Mouse (Mus musculus): Measurements from ENCODE around the gene H2-T23. TPM values are rescaled to one million over a fixed set of nuclear protein-coding genes. Genes with fewer than 3 reads are reported as not detected.

Gene H2-T23
- polyA plus RNA-seq, 1 experiment from 2014 or later, result 10.1 TPM

DNA sequence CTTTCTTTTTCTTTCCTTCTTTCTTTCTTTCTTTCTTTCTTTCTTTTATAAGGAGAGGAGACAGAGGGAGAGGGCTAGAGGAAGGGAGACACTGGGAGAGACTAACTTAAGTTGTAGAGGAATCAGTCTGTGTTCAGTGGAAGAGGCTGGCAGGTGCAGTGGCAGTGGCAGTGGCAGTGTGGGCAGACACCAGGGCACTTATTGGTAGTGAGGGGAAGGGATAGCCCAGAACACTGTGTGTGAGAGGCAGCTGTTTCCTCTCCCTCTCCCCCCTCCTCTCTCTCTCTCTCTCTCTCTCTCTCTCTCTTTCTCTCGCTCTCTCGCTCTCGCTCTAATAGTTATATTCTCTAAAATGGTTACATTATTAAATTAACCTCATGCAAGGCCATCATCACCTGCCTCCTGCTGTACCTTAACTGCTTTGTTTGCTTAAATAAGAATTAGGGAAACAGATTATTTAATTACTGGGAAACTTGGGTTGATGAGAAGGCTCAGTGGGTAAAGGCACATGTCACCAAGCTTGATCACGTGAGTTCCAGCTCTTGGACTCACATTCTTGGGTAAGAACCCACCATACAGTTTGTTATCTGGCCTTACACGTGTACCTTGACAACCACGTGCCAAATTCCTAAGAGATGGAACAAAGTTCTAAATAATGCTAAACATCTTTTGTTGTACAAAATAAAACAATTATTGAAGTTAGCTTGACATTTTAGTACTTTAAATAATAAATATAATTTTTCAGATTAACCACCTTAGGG, 33.9 kb downstream of the H2-T23 start:
- H3K36me3 ChIP-seq (ENCODE audit: control insufficient read depth, insufficient read depth, low read length), result no peaks in the 10 kb centered on the region
- no peak overlapping the region for H3K9ac ChIP-seq (ENCODE audit: low read depth, low read length)
- ATAC-seq (ENCODE audit: low read depth) (no peak), DNase-seq (ENCODE audit: low spot score) (no peak)
- WGBS, result 94% methylated on average over 6 of the region's 6 CpGs
- no peak overlapping the region for H3K4me3 ChIP-seq (ENCODE audit: low read depth, low read length)
- no peaks in the 10 kb centered on the region for H3K9me3 ChIP-seq (ENCODE audit: control insufficient read depth, low read length)
- peaks cover 4% of the 10 kb centered on the region; the same call in 1 of the 2 replicates for H3K4me1 ChIP-seq (ENCODE audit: control insufficient read depth, insufficient read depth, low read length)
- no peak overlapping the region for H3K4me2 ChIP-seq (ENCODE audit: low read depth, low read length)
- no peaks in the 10 kb centered on the region for H3K27me3 ChIP-seq (replicated peaks; ENCODE audit: control insufficient read depth, insufficient read depth, low read length)
- no peak overlapping the region for H3K27ac ChIP-seq (replicated peaks; ENCODE audit: low read depth, low read length)

DNA sequence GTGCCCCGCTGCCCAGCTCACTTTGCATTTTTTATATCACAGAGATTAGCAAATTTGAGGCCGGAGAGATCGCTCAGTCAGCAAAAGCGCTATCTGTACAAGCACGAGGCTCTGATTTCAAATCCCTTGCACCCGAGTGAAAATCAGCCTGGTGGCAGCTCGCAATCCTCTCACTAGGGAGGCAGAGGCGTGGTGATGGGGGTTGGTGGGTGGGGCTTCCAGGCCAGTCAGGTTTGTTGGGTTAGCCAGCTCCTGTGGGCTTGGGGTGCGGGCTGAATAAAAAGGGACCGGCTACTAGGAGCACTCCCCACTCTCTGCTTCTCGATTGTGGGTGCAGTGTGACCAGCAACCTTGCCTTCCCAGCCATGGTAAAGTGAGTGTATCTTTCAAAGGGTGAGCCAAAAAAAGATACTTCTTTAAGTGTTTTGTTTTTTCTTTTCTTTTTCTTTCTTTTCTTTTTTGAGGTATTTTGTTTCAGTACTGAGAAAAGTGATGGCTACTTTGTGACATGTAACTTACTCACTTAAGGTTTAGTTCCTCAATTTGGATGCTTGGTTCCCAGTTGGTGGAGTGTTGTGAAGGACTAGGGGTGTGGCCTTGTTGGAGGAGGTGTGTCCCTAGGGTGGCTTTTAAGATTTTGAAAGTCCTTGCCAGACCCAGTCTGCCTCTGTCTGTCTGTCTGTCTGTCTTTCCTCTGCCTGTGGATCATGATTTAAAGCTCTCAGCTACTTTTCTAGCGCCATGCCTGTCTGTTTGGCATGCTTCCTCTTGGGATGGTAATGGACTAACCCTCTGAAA, 34.7 kb downstream of the H2-T23 start:
- Histone ChIP-seq H3K4me2 (ENCODE audit: low read depth, low read length) (no peak overlapping the region), H3K9ac (ENCODE audit: low read depth, low read length) (no peak overlapping the region), H3K4me1 (ENCODE audit: control insufficient read depth, insufficient read depth, low read length) (peaks cover 4% of the 10 kb centered on the region; the same call in 1 of the 2 replicates), H3K36me3 (ENCODE audit: control insufficient read depth, insufficient read depth, low read length) (no peaks in the 10 kb centered on the region), H3K27ac (replicated peaks; ENCODE audit: low read depth, low read length) (no peak overlapping the region), H3K9me3 (ENCODE audit: control insufficient read depth, low read length) (no peaks in the 10 kb centered on the region), H3K4me3 (ENCODE audit: low read depth, low read length) (no peak overlapping the region), H3K27me3 (replicated peaks; ENCODE audit: control insufficient read depth, insufficient read depth, low read length) (no peaks in the 10 kb centered on the region)
- DNase-seq (ENCODE audit: low spot score) (peak; percentile 20), ATAC-seq (ENCODE audit: low read depth) (no peak)
- WGBS, result 46% methylated on average over 12 of the region's 12 CpGs

DNA sequence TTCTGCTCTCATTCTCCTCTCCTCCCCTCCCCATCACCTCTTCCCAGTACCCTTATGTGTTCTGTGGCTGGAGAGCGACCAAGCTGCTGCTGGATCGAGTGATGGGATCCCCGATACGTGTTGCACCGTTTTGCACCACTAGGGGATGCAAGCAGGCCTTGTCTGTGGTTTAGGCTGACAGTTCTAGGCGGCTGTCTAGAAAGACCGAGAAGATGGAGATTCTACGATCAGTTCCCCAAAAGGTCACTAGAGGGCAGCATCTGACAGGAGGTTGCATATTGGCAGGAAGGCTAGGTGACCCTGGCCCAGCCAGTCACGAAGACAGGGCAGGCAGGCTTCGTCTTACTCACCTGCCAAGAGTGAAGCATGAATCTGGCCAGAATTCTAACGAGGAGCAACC, 35.7 kb downstream of the H2-T23 start:
- Histone ChIP-seq H3K27me3 (replicated peaks; ENCODE audit: control insufficient read depth, insufficient read depth, low read length) (no peaks in the 10 kb centered on the region), H3K9ac (ENCODE audit: low read depth, low read length) (no peak overlapping the region), H3K4me1 (ENCODE audit: control insufficient read depth, insufficient read depth, low read length) (peaks cover 4% of the 10 kb centered on the region; the same call in 1 of the 2 replicates), H3K9me3 (ENCODE audit: control insufficient read depth, low read length) (no peaks in the 10 kb centered on the region), H3K27ac (replicated peaks; ENCODE audit: low read depth, low read length) (no peak overlapping the region), H3K36me3 (ENCODE audit: control insufficient read depth, insufficient read depth, low read length) (no peaks in the 10 kb centered on the region), H3K4me3 (ENCODE audit: low read depth, low read length) (no peak overlapping the region), H3K4me2 (ENCODE audit: low read depth, low read length) (no peak overlapping the region)
- WGBS, result 3% methylated on average over 11 of the region's 11 CpGs
- DNase-seq (ENCODE audit: low spot score) (peak; percentile 94), ATAC-seq (ENCODE audit: low read depth) (peak; percentile 64)

- ATAC-seq (ENCODE audit: low read depth) (no peak), DNase-seq (ENCODE audit: low spot score) (no peak)
- Histone ChIP-seq H3K4me2 (ENCODE audit: low read depth, low read length) (peak overlapping the region; percentile 71), H3K4me1 (ENCODE audit: control insufficient read depth, insufficient read depth, low read length) (peaks cover 4% of the 10 kb centered on the region; the same call in 1 of the 2 replicates), H3K36me3 (ENCODE audit: control insufficient read depth, insufficient read depth, low read length) (no peaks in the 10 kb centered on the region), H3K27me3 (replicated peaks; ENCODE audit: control insufficient read depth, insufficient read depth, low read length) (no peaks in the 10 kb centered on the region), H3K9me3 (ENCODE audit: control insufficient read depth, low read length) (no peaks in the 10 kb centered on the region), H3K9ac (ENCODE audit: low read depth, low read length) (peak overlapping the region; percentile 59), H3K4me3 (ENCODE audit: low read depth, low read length) (peak overlapping the region; percentile 46), H3K27ac (replicated peaks; ENCODE audit: low read depth, low read length) (no peak overlapping the region)
- WGBS, result 3% methylated on average over 14 of the region's 14 CpGs
Observed at GRCm38 (mm10) chr17:35994879-35995240, 37.8 kb downstream of the H2-T23 start.

- 3% methylated on average over 31 of the region's 31 CpGs for WGBS
- Histone ChIP-seq H3K27me3 (replicated peaks; ENCODE audit: control insufficient read depth, insufficient read depth, low read length) (no peaks in the 10 kb centered on the region), H3K4me2 (ENCODE audit: low read depth, low read length) (peak overlapping the region; percentile 71), H3K4me1 (ENCODE audit: control insufficient read depth, insufficient read depth, low read length) (peaks cover 4% of the 10 kb centered on the region; the same call in 1 of the 2 replicates), H3K36me3 (ENCODE audit: control insufficient read depth, insufficient read depth, low read length) (peaks cover 4% of the 10 kb centered on the region), H3K9me3 (ENCODE audit: control insufficient read depth, low read length) (no peaks in the 10 kb centered on the region), H3K4me3 (ENCODE audit: low read depth, low read length) (peak overlapping the region; percentile 46), H3K27ac (replicated peaks; ENCODE audit: low read depth, low read length) (peak overlapping the region; percentile 59), H3K9ac (ENCODE audit: low read depth, low read length) (peak overlapping the region; percentile 59)
- DNase-seq (ENCODE audit: low spot score) (peak; percentile 95), ATAC-seq (ENCODE audit: low read depth) (peak; percentile 70)
Observed at GRCm38 (mm10) chr17:35994175-35994878, 38.3 kb downstream of the H2-T23 start.

- H3K4me3 ChIP-seq (ENCODE audit: low read depth, low read length), result peak overlapping the region; percentile 46
- H3K4me2 ChIP-seq (ENCODE audit: low read depth, low read length), result peak overlapping the region; percentile 71; the same call in 1 of the 2 replicates
- no peaks in the 10 kb centered on the region for H3K27me3 ChIP-seq (replicated peaks; ENCODE audit: control insufficient read depth, insufficient read depth, low read length)
- peaks cover 4% of the 10 kb centered on the region; the same call in 1 of the 2 replicates for H3K4me1 ChIP-seq (ENCODE audit: control insufficient read depth, insufficient read depth, low read length)
- 7% methylated on average over 17 of the region's 17 CpGs for WGBS
- H3K27ac ChIP-seq (replicated peaks; ENCODE audit: low read depth, low read length), result no peak overlapping the region
- peaks cover 11% of the 10 kb centered on the region for H3K36me3 ChIP-seq (ENCODE audit: control insufficient read depth, insufficient read depth, low read length)
- ATAC-seq (ENCODE audit: low read depth) (peak; percentile 80), DNase-seq (ENCODE audit: low spot score) (peak; percentile 89)
- no peak overlapping the region for H3K9ac ChIP-seq (ENCODE audit: low read depth, low read length)
- H3K9me3 ChIP-seq (ENCODE audit: control insufficient read depth, low read length), result no peaks in the 10 kb centered on the region
Observed at GRCm38 (mm10) chr17:35993675-35994074, 39.0 kb downstream of the H2-T23 start.

DNA sequence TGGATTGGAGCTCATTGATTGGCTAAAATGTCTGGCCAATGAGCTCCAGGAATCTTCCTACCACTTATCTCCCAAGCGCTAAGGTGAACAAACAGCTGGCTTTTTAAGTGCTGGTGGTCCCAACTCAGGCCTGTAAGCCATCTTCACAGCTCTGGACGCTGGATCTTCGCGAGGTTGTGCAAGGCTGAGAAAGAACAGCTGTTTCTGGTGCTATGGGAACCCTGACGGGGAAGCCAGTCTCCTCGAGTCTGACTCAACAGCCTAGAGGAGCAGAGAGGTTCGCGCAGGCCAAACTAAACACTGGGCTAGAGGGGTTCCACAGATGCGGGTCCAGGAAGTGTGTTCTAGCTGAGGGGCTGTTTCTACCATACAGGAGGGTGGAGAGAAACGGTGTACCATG, 40.9 kb downstream of the H2-T23 start:
- ATAC-seq (ENCODE audit: low read depth), result no peak
- no peak for DNase-seq (ENCODE audit: low spot score)
- Histone ChIP-seq H3K36me3 (ENCODE audit: control insufficient read depth, insufficient read depth, low read length) (peaks cover 29% of the 10 kb centered on the region), H3K4me2 (ENCODE audit: low read depth, low read length) (no peak overlapping the region), H3K9me3 (ENCODE audit: control insufficient read depth, low read length) (no peaks in the 10 kb centered on the region), H3K27me3 (replicated peaks; ENCODE audit: control insufficient read depth, insufficient read depth, low read length) (no peaks in the 10 kb centered on the region), H3K9ac (ENCODE audit: low read depth, low read length) (no peak overlapping the region), H3K27ac (replicated peaks; ENCODE audit: low read depth, low read length) (no peak overlapping the region), H3K4me3 (ENCODE audit: low read depth, low read length) (no peak overlapping the region), H3K4me1 (ENCODE audit: control insufficient read depth, insufficient read depth, low read length) (peaks cover 4% of the 10 kb centered on the region; the same call in 1 of the 2 replicates)
- WGBS, result 44% methylated on average over 10 of the region's 10 CpGs

- H3K4me3 ChIP-seq (ENCODE audit: low read depth, low read length), result no peak overlapping the region
- H3K4me2 ChIP-seq (ENCODE audit: low read depth, low read length), result peak overlapping the region; percentile 68; the same call in 1 of the 2 replicates
- 0 out of 2 replicates have a peak, but pooled peaks cover 3% of the 10 kb centered on the region for H3K4me1 ChIP-seq (ENCODE audit: control insufficient read depth, insufficient read depth, low read length)
- WGBS, result 93% methylated on average over 9 of the region's 9 CpGs
- peaks cover 55% of the 10 kb centered on the region for H3K36me3 ChIP-seq (ENCODE audit: control insufficient read depth, insufficient read depth, low read length)
- no peaks in the 10 kb centered on the region for H3K9me3 ChIP-seq (ENCODE audit: control insufficient read depth, low read length)
- H3K9ac ChIP-seq (ENCODE audit: low read depth, low read length), result no peak overlapping the region
- DNase-seq (ENCODE audit: low spot score) (no peak), ATAC-seq (ENCODE audit: low read depth) (no peak)
- no peak overlapping the region for H3K27ac ChIP-seq (replicated peaks; ENCODE audit: low read depth, low read length)
- H3K27me3 ChIP-seq (replicated peaks; ENCODE audit: control insufficient read depth, insufficient read depth, low read length), result no peaks in the 10 kb centered on the region
Observed at GRCm38 (mm10) chr17:35981776-35982175, 50.9 kb downstream of the H2-T23 start.

Data from embryonic facial prominence, embryonic 14.5 days (tissue).